Mouse (Mus musculus) erythroblast, embryonic 14.5 days (primary cell): Measurements from ENCODE around the gene Ahnak2. TPM values are rescaled to one million over a fixed set of nuclear protein-coding genes. Genes with fewer than 3 reads are reported as not detected.

ENCODE experiments used
- H3K27me3 ChIP-seq: 2 replicates; pipeline ENCODE4 v1.6.1; 2012; ENCODE audit warnings: inconsistent platforms; ENCODE audit not compliant: control insufficient read depth
- H3K36me3 ChIP-seq: 2 replicates; pipeline ENCODE4 v1.6.1; 2012; ENCODE audit warnings: mild to moderate bottlenecking, inconsistent platforms; ENCODE audit not compliant: control insufficient read depth
- H3K4me1 ChIP-seq: 2 replicates; pipeline ENCODE4 v1.6.1; 2012; ENCODE audit warnings: inconsistent platforms; ENCODE audit not compliant: control insufficient read depth
- H3K4me3 ChIP-seq: replicated peaks from 2 replicates; pipeline ENCODE3; 2012; ENCODE audit warnings: moderate library complexity, mild to moderate bottlenecking, inconsistent platforms
- H3K9me3 ChIP-seq: 2 replicates; pipeline ENCODE4 v1.6.1; 2012; ENCODE audit warnings: low read length, inconsistent platforms, mixed read lengths; ENCODE audit not compliant: control insufficient read depth
- GATA1 ChIP-seq: IDR thresholded peaks from 2 replicates; pipeline ENCODE4 v1.6.1; 2012; ENCODE audit warnings: low read length, inconsistent platforms, mixed read lengths
- TAL1 ChIP-seq: IDR thresholded peaks from 3 replicates; pipeline ENCODE4 v1.6.1; 2012; ENCODE audit warnings: low read length, inconsistent platforms, mixed read lengths
- polyA plus RNA-seq: library from polyadenylated mRNA; stranded (reverse); fragments of >175 nt; gene quantifications from 2 replicates; pipeline ENCODE4 v1.2.3, GENCODE M21; 2012

Ahnak2 gene
- polyA plus RNA-seq, 1 experiment, result 0.01 TPM

DNA sequence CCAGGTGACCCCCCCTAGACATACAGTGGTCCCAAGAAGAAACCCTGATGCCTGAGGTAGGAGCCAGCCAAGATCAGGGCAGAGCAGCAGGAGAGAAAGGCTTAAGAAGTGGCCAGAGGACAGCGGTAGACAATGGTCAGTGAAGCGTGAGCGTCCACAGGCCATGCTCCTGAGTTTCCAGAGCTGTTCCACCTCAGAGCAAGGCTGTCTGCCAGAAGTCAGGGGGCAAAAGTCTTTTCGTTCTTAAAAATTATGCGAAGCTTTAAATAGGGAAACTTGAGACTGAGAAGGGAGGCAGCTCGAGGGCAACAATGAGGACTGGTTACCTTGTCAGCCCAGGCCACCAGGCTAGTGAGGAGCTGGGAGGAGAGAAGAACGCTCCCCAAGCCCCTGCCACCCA is 10.9 kb upstream of the Ahnak2 start:
- Histone ChIP-seq H3K36me3 (peaks cover 53% of the 10 kb centered on the region), H3K9me3 (no peaks in the 10 kb centered on the region), H3K4me1 (peaks cover 21% of the 10 kb centered on the region), H3K4me3 (no peak overlapping the region), H3K27me3 (peaks cover 29% of the 10 kb centered on the region)
- TF ChIP-seq TAL1 (no peak), GATA1 (no peak)

DNA sequence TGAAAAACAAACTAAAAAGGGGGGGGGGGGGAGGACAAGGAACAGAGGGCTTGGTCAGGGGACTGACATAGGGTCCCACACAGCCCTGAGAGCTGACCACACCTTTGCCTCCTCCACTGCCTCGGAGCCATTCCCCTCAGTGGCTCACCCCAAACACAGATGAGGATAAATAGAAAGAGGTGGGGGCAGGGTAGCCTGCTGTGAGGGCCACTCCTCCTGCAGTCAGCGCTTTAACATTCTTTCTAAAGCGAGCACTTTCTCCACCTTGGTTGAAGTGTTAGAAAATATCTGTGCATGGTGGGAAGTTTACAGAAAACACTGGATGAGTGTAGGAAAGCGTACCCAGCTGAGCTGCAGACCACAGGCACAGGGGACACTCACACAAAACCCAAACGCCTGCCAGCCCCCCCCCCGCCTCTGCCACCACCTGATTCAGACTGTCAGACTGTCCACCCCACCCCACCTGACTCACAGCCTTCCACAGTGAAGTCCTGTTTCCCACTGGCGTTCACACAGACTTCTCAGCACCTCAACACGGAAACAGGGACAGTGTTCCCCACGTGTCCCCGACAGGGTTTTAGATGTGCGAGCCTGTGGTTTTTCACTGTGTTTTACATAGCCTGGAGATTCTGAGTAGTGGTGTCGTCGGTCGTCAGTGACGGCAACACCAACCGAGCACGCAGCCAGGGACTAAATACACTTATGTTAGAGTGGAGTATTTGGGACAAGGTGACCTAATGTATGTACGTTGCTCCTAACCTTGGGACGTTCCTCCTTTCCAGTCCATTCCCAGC is 7.8 kb upstream of the Ahnak2 start:
- H3K4me3 ChIP-seq, result no peak overlapping the region
- no peaks in the 10 kb centered on the region for H3K9me3 ChIP-seq
- peaks cover 57% of the 10 kb centered on the region for H3K27me3 ChIP-seq
- H3K4me1 ChIP-seq, result peaks cover 18% of the 10 kb centered on the region
- peaks cover 23% of the 10 kb centered on the region for H3K36me3 ChIP-seq
- TF ChIP-seq TAL1 (no peak), GATA1 (no peak)

GRCm38 (mm10) chr12:112809641-112810040 is 7.2 kb upstream of the Ahnak2 start:
- peak overlapping the region; percentile 63 for H3K4me3 ChIP-seq
- no peak for TF ChIP-seq GATA1
- no peak for TF ChIP-seq TAL1
- H3K27me3 ChIP-seq, result peaks cover 63% of the 10 kb centered on the region

GRCm38 (mm10) chr12:112808587-112809364 is 6.3 kb upstream of the Ahnak2 start, which contains the start of gene Clba1:
Clba1 (plus strand) TSS chr12:112808937.
- Histone ChIP-seq H3K36me3 (peaks cover 7% of the 10 kb centered on the region), H3K27me3 (peaks cover 71% of the 10 kb centered on the region), H3K4me1 (peaks cover 18% of the 10 kb centered on the region), H3K9me3 (no peaks in the 10 kb centered on the region), H3K4me3 (peak within 1 kb of the TSS; percentile 63)
- TF ChIP-seq TAL1 (no peak), GATA1 (no peak)

More at GRCm38 (mm10) chr12:112809641-112810040, 7.2 kb upstream of the Ahnak2 start:
- Histone ChIP-seq H3K36me3 (peaks cover 16% of the 10 kb centered on the region), H3K9me3 (no peaks in the 10 kb centered on the region), H3K4me1 (peaks cover 18% of the 10 kb centered on the region)

GRCm38 (mm10) chr12:112808212-112808586 is 5.7 kb upstream of the Ahnak2 start:
- Histone ChIP-seq H3K9me3 (no peaks in the 10 kb centered on the region), H3K4me3 (peak overlapping the region; percentile 63), H3K4me1 (peaks cover 18% of the 10 kb centered on the region), H3K36me3 (peaks cover 3% of the 10 kb centered on the region), H3K27me3 (peaks cover 77% of the 10 kb centered on the region)
- TF ChIP-seq TAL1 (no peak), GATA1 (no peak)

GRCm38 (mm10) chr12:112807796-112808195 is 5.3 kb upstream of the Ahnak2 start:
- peaks cover 2% of the 10 kb centered on the region; the same call in 1 of the 2 replicates for H3K36me3 ChIP-seq
- H3K4me1 ChIP-seq, result peaks cover 18% of the 10 kb centered on the region
- TF ChIP-seq TAL1 (no peak), GATA1 (no peak)
- H3K4me3 ChIP-seq, result no peak overlapping the region
- H3K27me3 ChIP-seq, result peaks cover 81% of the 10 kb centered on the region
- H3K9me3 ChIP-seq, result no peaks in the 10 kb centered on the region

DNA sequence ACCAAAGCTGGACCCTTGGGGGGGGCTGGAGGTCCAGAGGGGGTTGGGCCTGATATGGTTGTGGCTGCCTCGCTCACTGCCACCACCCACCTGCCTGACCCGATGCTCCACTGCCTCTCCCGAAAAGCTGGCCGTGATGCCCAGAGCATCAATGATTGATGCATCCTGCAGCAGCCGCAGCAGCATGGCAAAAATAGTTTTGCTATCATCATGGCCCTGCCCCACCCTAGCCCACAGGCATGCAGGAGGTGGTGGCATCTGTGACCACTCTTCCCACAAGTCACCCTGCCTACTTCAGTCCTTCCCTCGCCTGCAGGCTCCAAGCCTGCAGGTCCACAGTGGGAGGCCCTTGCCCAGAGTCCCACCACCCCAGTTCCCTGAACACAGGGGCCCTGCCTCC is 3.6 kb upstream of the Ahnak2 start:
- Histone ChIP-seq H3K36me3 (no peaks in the 10 kb centered on the region), H3K9me3 (no peaks in the 10 kb centered on the region), H3K4me1 (peaks cover 21% of the 10 kb centered on the region), H3K27me3 (peaks cover 97% of the 10 kb centered on the region), H3K4me3 (no peak overlapping the region)
- no peak for TF ChIP-seq TAL1
- no peak for TF ChIP-seq GATA1

- H3K36me3 ChIP-seq, result no peaks in the 10 kb centered on the region
- H3K9me3 ChIP-seq, result no peaks in the 10 kb centered on the region
- H3K4me3 ChIP-seq, result no peak overlapping the region
- H3K27me3 ChIP-seq, result peaks cover 83% of the 10 kb centered on the region
- H3K4me1 ChIP-seq, result peaks cover 14% of the 10 kb centered on the region
- no peak for TF ChIP-seq TAL1
- no peak for TF ChIP-seq GATA1
Measured at GRCm38 (mm10) chr12:112804046-112804445, 1.6 kb upstream of the Ahnak2 start.

- H3K4me3 ChIP-seq, result no peak overlapping the region
- H3K4me1 ChIP-seq, result peaks cover 3% of the 10 kb centered on the region
- no peaks in the 10 kb centered on the region for H3K36me3 ChIP-seq
- no peaks in the 10 kb centered on the region for H3K9me3 ChIP-seq
- peaks cover 73% of the 10 kb centered on the region for H3K27me3 ChIP-seq
- TF ChIP-seq TAL1 (no peak), GATA1 (no peak)
Measured at GRCm38 (mm10) chr12:112802917-112803316, 460 bp upstream of the Ahnak2 start.
